Mouse (Mus musculus) heart, adult 9 months (tissue): ENCODE results near the gene Pdxdc1.
"Not testable (repeated sequence)": the region's sequence is repeated elsewhere in the genome, so short reads cannot be mapped to it uniquely, and the experiment has no call there.

Source experiments
- DNase-seq, 2 experiments: peaks; one replicate each; pipeline ENCODE4 v3.0.0; 2022; ENCODE audit warnings: low spot score in 2 of 2

Gene Pdxdc1

DNA sequence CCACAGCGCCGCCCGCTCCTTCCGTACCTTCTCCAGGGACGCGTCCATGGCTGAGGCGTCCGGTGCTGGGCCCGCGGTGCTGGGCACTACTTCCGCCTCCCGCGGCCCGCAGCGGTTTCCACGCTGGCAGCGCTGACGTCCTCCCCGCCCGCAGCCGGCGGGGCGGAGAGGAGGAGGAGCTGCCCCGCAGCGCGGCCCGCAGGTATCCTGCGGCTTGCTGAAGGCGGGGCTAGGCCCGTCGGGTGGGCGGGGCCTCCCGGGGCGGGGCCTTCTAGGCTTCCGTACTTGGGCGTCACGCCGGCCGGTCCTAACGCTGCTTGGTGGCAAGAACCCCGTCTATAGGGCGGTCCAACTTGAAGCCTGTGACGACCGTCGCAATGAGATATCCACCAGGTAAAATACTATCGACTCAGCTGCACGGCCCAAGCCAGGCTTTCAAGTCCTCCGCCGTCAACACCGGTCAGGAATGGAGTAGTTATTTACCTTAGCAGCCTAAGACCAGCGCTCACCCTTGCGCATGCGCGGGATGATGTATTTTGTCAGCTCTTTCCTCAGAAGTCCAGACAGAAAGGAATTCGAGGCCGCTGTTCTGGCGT, at the start of gene Pdxdc1, which contains the start of gene Mpv17l:
Gene Pdxdc1, minus strand, starts transcription at position 244 of the 596 bp plus-strand sequence.
Gene Mpv17l, plus strand, starts transcription at position 274 of the 596 bp plus-strand sequence.
- DNase-seq, result peak; percentile 95 to 97

DNA sequence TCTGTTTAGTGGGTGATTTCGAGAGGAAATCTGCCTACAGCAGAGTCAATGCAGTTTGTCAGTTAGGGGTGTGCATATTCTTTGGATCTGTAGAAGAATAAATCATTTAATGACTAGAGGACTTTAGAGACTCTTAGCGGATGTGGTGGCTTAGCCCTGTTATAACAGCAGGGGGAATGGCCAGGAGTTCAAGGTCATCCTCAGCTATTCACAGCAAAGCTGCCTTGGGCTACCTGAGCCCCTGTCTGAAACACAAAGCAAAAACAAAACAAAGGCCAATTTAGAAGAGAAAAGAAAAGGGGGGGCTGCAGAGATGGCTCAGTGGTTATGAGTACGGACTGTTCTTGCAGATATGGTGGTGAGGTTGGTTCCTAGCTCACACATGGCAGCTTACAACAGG, 48.3 kb upstream of the Pdxdc1 start:
- DNase-seq, result no peak

DNA sequence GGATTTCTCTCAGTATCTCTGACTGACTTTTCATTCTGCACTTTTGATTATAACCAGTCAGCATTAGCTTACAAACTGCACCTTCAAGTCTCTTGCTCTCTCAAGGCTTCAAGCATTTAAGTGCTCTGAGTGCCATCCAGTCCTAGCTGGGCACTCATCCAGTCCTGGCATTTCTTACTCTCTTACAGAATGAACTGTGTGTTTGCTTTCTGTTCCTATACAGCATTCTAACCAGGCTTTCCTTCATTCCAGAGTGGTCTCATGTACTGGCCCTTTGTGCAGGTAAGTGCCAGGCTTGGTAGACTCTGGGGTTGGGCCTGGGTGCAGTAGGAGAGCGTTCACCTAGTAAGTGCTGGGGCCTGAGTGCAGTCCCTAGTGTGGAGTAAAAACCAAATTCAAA, 43.4 kb upstream of the Pdxdc1 start:
- DNase-seq, result no peak

DNA sequence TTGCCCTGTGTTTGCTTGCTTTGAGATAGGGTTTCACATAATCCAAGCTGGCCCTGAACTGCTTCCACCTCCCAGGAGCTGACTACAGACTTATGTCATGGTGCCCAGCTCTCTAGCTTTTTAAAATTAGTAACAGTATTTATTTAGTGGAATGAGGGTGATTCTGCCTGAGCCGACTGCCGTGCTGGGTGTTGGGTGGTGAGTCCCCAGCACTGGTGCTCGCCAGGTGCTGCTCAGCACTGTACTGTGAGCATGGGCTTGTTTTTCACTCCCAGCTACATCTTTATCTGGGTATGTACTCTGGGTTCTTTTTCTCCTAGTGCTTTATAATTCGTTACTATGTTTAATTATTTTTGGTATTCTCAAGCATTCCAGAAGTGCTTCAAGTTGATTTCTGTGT, 42.2 kb upstream of the Pdxdc1 start:
- no peak for DNase-seq

DNA sequence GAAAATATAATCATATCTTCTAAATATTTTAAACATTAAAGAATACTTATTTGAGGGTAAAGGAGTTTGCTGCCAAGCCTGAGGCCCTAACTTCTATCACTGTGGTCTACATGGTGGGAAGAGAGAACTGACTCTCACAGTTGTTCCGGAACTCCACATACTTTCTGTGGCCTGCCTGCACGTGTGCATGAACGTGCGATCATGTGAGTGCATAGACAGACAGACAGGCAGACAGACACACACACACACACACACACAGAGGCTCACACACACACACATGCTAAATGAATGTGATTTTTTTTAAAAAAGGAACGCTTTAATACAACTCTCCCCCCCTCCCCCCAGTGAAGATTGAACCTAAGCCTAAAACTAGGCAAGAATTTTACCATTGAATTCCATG, 41.8 kb upstream of the Pdxdc1 start:
- no peak for DNase-seq

DNA sequence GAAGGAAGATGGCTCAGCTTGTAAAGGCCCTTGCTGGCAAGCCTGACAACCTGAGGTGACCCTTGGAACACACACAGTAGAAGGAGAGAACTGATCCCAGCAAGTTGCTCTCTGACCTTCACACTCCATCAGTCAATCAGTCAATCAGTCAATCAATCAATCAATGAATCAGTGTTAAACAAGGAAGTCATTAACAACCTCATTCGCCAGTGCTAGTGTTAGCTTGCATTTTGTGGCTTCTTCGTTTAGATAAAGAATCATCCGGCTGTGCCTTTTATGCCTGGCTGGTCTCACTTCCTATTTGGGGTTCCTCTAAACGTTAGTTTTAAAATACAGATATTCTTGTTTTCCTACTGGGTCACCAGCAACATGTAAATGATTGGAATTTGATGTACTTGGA, 41.2 kb upstream of the Pdxdc1 start:
- DNase-seq, result no peak

DNA sequence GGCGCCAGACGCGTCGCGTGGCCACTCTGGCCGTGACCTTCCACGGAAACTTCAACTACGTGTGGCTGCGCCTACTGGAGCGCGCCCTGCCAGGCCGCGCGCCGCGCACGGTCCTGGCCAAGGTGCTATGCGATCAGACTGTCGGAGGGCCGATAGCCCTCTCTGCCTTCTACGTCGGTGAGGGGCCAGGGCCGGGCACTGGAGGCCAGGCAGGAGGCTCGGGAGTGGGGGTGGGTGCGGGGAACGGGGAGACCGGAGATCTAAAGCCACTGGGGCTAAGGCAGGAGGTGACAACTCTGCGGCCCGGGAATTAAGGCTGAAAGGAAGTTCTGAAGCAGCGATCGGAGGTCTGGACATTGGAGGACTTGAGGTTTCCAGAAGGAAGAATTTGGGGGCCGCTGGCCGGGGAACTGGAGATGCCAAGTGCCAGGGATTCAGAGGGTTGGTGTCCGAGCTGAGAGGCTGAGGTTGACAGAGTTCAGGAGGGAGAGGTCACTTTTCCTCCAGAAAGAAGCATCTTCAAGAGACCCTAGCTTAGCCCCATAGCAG, 38.0 kb upstream of the Pdxdc1 start:
- no peak for DNase-seq

DNA sequence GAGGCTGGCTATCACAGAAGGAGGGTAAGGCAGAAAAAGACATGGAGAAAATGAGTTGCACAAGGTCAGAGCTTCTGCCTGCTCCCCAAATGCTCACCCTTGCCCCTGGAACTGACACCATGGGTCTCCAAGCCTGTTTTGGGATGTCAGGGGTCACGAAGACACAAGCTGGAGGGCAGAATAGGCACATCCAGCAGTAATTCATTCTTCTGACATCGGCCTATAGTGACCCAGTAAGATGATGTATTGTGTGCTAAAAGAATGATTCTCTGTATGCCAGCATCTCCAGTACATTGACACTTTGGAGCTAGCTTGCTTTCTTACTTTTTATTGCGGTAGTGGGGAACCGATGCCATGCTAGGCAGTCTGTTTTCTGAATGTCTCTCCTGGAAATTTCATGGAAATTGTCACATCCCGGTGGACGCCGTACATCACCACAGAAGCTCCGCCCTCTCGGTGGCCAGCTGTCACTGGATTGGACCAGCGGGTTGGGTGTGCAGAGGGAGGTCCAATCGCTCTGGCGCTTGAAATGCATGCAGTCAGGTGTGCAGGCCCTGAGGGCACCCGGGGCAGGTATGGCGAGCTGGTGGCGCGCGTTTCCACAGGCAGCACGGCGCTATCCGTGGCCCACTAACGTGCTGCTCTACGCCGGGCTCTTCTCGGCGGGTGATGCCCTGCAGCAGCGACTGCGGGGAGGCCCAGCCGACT, 37.4 kb upstream of the Pdxdc1 start:
- DNase-seq, result peak in 1 of 2 experiments; percentile 6

DNA sequence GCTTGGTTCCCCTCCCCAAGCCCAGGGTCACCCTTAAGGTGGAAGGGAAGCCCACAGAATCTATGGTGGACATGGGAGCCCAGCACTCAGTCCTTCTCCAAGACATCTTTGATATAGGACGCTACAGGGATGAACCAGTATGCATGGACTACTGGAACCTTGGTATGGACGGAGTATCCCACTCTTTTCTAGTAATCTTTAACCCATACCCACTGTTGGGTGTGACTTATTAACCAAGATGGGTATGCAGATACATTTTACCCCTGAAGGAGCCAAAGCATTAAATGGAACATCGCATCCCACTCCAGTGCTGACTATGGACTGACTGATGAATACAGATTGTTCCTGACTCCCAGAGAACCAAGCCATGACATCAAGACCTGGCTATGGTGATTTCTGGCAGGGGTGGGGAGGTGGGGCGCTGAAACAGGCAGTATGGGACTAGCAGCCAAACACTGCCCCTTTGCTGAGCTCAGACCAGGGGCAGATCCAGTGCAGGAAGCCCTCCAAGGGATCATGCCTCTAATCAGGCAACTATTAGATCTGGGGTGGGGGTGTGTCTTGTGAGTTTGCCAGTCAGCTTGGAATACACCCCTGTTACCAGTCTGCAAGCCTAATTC, 24.6 kb upstream of the Pdxdc1 start:
- DNase-seq, result no peak

DNA sequence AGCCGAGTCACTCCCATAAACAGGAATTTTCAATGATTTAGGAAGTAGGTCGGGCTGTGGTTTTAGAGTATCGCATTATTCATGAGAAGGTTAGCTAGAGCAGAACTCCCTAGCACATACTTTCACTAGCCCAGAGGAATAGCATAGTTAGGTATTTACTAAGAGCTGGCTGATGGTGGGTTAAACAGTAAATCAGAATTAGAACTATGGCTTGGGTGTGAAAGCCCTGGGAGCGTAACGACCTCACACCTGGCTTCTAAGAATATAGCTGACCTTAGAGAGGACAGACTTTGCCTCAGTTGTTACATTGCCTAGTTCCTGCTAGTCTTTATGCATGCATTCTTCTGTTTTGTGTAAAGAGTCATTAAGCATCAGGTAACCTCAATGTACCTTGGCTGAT, 20.0 kb upstream of the Pdxdc1 start:
- DNase-seq, result not testable (repeated sequence)

DNA sequence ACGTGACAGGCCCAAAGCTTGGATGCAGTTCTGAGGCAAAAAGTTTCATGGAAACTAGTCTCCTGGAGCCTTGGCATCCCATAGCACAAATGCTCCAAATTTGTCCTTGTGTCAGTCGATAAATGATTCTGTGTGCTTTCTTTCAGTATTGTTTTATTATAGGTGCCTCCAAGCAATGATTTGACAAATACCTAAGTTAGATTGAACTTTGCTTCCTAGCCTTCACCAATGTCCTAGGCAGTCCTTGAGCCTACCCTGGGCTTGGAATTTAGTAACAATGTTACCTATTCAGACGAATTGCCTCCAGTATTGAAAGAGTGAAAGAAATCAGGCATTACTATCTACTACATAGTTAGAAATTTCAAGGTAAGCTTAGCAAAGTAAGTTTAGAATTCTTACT, 19.6 kb upstream of the Pdxdc1 start:
- DNase-seq, result not testable (repeated sequence)

DNA sequence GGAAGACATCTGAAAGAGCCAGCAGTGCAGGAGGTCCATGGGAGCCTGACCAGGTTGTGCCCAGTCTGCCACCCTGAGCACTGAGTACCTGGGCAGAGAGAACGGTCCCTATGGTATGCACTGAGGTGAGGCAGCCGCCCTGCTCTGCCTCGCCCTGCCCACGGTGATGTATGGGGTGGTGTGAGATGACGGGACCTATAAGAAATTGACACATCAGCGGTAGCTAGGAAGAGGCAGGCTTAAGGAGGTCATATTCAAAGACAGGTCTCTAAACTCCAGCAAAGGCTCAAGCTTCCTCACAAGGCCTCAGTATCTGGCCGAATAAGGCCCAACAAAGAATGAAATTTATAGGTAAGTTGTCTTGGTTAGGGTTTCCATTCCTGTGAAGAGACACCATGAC, 18.9 kb upstream of the Pdxdc1 start:
- DNase-seq, result no peak

DNA sequence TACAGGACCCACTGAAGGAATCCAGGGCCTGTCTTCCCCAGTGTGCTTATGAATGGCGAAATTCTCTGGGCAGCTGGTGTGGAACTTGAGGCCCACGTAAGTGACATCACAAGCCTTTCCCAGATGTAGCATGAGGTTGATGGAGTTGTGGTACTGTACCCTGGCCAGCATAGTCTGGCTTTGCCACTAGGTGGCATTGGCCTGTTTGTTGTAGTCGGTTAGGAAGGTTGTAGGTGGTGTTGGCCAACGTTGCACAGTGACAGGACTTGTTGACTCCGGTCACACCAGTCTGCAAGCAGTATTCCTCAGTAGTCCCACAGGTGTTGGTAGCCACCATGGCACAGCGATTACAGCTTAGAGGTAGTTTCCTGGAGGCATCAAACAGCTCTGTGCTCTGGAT, 18.1 kb upstream of the Pdxdc1 start:
- DNase-seq, result no peak

DNA sequence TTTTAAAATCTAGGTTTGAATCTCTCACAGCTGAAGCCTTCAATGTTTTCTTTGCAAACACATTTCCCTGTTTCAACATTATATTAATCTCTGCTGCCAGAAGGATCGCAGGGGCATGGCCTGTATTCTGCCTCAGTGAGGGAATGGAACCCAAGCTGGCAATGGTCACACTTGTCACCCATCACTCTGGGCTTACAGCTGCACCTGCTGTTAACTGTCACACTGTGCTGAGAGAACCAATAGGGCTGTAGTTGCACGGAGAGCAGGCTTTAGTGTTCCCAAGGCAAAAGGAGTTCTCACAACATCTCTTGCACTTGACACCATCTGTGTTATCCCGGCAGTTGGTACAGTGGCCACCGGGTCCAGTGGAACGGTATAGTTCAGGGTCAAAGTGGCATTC, 17.2 kb upstream of the Pdxdc1 start:
- DNase-seq, result no peak

DNA sequence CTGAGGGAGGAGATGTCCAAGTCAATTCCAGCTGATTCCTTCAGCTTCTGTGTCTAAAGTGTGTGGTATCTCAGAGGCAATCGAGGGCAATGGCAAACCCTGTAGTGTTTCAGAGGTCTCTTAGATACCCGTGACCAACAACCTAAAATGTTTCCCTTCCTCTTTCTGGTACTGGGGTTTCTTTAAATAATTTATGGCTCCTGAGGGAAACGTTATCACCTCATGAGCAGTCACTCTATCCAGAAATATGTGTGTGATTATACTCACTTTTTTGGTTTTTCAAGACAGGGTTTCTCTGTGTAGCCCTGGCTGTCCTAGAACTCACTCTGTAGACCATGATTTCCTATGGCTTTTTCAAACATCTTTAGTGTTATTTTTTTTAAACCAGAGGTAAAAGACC, 4.4 kb upstream of the Pdxdc1 start:
- DNase-seq, result no peak

DNA sequence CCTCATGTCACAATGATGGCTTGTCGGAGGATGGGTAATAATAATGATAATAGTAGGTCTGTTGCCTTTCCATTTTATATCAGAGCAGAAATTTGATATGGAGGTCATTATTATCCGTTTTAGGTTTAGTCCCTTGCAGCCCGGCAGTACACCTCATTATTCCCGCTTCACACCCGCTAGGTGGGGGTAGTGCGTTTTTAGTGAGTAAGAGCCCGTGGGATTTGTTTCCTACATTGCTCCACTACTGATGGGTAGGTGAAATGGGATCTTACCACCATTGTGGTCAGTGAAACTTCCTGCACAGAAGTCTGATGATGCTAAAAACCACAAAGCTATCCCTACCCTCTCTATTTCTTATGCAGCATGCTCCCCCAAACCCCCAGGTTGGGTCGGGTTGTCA, 557 bp upstream of the Pdxdc1 start:
- DNase-seq, result no peak

DNA sequence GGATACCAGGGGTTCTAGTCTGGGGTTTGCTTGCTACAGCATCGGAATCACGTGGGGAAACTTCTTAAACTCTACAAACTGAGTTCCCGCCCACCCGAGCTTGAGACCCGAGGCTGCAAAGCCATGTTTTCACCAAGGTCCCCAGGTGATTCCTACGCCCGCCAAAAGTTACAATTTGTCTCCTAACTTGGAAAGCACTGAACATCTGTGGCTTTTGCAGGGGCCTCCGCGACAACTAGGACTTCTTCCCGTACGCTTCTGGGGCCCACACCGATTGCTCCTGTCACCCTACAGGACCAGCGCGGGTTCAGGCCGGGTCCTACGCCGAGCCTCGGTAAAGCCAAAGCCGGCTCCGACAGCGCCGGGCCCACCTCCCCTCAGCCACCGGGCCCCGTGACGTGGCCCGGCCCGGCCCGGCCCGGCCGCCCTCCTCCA, 517 bp downstream of the Pdxdc1 start:
- no peak for DNase-seq

DNA sequence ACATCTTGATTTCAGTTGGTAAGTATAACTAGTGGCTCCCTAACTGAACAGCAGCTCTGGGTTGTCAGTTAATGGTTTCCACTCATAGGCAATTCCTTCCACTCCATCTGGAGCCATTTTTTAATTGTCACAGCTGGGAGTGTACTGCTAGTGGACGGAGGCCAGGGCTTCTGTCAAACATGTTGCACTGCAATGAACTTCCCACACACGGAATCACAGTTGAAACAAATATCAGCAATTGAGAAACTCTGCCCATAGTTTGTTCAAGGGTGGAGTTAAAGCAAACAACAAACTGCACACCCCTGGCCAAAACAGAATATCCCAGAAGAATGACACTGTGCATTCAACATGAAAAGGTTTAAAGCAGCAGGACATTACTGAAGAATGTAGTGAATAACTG, 4.0 kb downstream of the Pdxdc1 start:
- no peak for DNase-seq

DNA sequence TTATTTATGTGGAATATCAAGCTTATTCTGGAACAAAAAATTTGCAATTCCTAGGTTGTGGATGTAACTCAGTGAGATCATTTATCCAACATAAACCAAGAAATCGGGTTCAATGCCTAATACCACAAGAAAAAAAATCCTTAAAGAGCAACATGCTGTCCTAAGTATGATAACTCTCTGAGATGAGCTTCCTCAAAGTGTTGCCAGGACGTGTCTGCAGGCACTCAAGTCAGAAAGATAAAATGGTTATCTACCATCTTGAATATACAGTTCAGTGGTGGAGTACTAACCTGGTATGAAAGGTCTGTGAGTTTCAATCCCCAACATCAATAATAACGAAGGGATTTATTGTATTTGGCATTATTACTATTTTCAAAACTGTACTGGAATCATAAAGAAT, 6.6 kb downstream of the Pdxdc1 start:
- no peak for DNase-seq

DNA sequence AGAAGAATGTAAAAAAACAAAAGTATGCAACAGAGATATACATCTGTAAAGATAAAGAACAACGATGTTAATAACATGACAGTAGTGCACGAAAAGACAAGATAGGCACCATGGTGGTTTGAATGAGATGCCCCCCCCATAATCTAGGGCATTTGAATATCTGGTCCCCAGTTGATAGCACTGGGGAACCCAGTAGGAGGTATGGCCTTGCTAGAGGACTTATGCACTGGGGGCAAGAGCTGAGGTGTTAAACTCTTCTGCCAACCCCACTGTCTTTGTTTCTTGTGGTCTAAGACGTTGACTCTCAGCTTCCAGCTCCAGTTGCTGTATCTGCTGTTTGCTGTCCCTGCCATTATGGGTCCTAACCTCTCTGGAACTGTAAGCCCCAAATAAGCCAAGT, 7.2 kb downstream of the Pdxdc1 start:
- DNase-seq, result no peak

DNA sequence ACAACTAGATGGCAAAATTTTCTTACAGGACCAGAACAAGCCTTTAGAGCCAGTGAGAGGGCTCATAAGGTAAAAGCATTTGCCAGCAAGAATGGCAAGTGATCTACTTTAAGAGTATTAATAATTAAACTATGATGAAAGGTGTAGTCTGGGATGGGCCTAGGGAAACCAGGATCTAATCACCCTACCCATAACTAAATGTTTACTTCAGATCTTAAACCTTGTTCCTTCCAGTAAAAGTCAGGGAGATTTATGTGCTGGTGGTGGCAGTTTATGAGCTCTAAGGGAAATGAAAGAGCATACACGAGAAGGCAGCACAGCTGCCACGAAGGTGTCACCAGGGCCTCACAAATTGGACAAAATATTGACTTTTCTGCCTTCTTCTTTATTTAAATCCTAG, 8.8 kb downstream of the Pdxdc1 start:
- no peak for DNase-seq

DNA sequence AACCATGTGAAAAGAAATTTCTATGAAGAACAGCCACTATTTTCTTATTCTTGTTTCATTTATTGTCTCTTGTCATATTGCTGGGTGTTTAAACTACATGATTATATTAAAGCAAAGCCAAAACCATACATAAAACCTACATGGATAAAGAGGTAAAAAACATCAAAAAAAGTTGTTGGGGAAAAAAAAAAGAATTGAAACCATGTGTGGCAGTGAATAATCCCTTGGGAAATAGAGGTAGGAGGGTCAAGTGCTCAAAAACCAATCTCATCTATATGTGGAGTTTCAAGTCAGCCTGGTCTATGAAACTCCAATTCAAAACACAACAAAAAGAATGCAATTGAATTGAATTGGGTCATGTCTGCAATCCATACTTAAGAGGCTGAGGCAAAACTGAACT, 10.1 kb downstream of the Pdxdc1 start:
- DNase-seq, result no peak

DNA sequence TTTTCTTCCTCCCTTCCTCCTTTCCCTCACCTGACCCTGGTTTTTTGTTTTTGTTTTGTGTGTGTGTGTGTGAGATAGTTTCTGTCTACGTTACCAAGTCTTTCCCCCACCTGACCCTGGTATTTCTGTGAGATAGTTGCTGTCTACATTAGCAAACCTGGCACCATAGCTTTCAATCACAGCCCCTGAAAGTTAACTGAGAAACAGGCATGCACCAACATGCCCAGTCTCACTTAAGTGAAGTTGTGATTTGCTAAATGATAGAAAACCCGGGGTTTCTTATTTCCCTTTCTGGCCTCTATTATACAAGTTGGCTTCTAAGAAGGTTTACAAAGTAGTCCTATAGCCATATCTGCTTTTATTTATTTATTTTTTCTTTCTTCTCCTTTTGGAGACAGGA, 12.5 kb downstream of the Pdxdc1 start:
- DNase-seq, result no peak
